Mouse (Mus musculus): Measurements from ENCODE around the gene Mblac2. TPM values are rescaled to one million over a fixed set of nuclear protein-coding genes. Genes with fewer than 3 reads are reported as not detected.
A peak's percentile ranks its signal among the peaks of the same experiment; 100 is the strongest.

The Mblac2 gene
- polyA plus RNA-seq, 1 experiment from 2014 or later, result 8.9 TPM

DNA sequence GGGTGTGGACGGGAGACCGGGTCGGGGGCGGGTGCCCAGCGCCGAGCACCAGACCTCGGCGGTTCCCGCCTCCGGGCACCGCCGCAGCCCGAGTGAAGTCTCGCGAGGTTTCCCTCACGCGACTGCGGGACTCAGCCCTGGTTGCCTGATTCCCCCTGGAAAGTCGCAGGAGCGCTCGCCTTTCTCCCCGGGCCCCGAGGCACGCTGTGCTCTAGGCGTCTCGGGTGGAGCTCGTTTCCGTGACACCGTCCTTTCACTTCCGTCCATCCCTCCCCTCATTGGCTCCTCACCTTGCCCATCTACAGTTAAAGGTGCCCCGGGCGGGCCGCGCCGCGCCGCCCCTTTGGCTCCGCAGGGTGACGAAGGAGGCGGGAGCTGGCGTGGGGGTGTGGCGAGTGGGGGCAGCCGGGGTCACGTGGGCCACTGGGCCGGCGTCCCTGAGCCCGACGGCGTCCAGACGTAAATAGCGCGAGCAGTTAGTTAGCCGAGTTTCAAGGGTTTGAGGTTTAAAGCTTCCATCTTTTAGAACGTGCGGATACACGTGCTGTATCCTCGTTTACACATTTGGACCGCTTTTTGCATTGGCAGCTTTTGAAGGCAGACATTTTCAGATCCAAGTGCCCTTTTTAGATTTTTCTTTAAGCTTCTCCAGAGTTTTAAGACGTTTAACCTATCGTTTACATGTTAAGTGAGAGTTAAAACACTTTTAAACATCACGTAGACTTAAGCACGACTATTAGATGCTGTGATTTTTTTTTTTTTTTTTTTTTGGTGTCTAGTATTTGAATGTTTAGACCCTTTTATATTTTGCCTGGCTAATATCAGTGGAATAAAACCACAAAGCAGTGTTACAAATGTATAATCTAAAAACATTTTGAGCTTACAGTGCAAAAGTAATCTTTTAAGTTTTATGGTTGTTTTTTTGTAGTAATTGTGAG lies 72.5 kb downstream of the Mblac2 start:
- WGBS, result 1% methylated on average over 58 of the region's 62 CpGs
- peaks cover 12% of the 10 kb centered on the region for H3K4me1 ChIP-seq

DNA sequence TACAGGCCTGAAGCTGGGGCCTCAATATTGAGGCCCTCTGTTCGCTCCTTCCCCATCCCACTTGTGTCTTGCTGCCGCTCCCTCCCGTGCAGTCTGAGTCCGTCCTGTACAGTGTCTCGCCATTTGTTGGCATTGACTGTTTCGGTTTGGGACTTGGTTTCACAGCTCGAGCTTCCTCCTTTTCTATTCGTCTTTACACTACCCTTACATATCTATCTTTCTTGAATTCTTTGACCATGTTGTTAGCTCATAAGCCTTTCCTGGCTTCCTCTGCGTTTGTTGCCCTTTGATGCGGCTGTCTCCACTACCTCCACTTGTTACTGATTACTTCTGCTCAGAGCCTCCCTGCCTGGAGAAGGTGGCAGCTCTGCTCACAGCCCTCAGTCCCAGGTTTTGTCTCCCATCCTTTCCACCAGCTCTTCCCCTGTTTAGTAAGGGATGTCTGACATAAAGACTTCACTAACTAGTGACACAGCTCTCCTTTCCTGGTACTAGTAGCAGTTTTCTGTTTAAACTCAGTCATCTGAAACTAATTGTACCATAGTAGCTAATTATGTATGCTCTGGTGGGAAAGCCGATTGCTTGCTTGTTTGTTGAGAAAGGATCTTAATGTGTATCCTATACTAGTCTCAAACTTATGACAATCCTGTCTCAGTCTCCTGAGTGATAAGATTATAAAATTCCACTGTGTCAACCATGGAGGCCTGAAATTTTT lies 74.8 kb downstream of the Mblac2 start:
- no peaks in the 10 kb centered on the region for H3K27me3 ChIP-seq
- H3K4me1 ChIP-seq, result peaks cover 12% of the 10 kb centered on the region
- 80% methylated on average over 11 of the region's 11 CpGs for WGBS
- no peak overlapping the region for H3K27ac ChIP-seq
- H3K36me3 ChIP-seq, result peaks cover 31% of the 10 kb centered on the region
- H3K9me3 ChIP-seq, result no peaks in the 10 kb centered on the region
- H3K4me2 ChIP-seq (replicated peaks), result no peak overlapping the region
- H3K4me3 ChIP-seq, result no peak overlapping the region
- no peak for ATAC-seq (ENCODE audit: low FRiP score, low read depth)
- H3K9ac ChIP-seq, result no peak overlapping the region

More for the DNA sequence above, 72.5 kb downstream of the Mblac2 start:
- peak; percentile 99 for ATAC-seq (ENCODE audit: low FRiP score, low read depth)
- no peaks in the 10 kb centered on the region for H3K9me3 ChIP-seq
- H3K36me3 ChIP-seq, result peaks cover 16% of the 10 kb centered on the region
- H3K4me2 ChIP-seq (replicated peaks), result peak overlapping the region; percentile 70
- H3K27me3 ChIP-seq, result no peaks in the 10 kb centered on the region
- H3K9ac ChIP-seq, result peak overlapping the region; percentile 87
- H3K4me3 ChIP-seq, result peak overlapping the region; percentile 69
- H3K27ac ChIP-seq, result peak overlapping the region; percentile 99

DNA sequence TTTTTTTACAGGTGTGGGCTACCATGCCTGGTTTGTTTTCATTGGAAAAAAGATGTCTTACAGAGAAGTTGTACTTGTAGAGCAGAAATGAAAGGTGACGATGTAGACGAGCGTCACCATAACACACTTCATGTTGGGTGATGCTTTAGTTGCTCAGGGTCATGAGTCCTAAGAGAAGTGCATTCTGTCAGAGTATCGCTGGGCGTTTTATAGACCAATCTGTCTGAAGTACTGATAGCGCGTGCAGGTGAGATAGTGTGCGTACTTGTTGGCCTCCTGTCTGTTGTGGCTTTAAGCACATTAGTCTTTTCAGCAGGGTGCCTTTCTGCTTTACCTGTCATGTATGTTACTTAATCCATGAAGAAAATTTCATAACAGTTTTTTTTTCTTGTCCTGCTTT lies 79.0 kb downstream of the Mblac2 start:
- ATAC-seq (ENCODE audit: low FRiP score, low read depth), result no peak
- peaks cover 42% of the 10 kb centered on the region for H3K36me3 ChIP-seq

DNA sequence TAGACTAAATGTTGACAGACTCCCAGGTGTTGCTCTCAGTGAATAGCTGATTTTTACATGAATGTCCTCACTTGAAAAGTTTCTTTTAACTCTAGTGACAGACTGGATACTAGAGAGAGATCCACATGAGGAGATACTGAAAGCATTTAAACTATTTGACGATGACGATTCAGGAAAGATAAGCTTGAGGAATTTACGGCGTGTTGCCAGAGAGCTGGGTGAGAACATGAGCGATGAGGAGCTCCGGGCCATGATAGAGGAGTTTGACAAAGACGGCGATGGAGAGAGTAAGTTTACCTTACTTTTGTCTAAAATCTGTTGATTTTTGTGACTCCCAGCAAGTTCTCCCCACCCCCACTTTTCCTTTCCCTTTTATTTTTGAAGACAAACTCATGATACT lies 80.7 kb downstream of the Mblac2 start:
- Histone ChIP-seq H3K27ac (no peak overlapping the region), H3K27me3 (no peaks in the 10 kb centered on the region), H3K4me3 (no peak overlapping the region), H3K4me1 (no peaks in the 10 kb centered on the region), H3K36me3 (peaks cover 43% of the 10 kb centered on the region), H3K9ac (no peak overlapping the region), H3K4me2 (replicated peaks) (no peak overlapping the region), H3K9me3 (no peaks in the 10 kb centered on the region)
- WGBS, result 62% methylated on average over 8 of the region's 8 CpGs
- 0 out of 2 replicates have a peak, but pooled peaks have one; percentile 19 for ATAC-seq (ENCODE audit: low FRiP score, low read depth)

More for the DNA sequence above, 79.0 kb downstream of the Mblac2 start:
- no peak overlapping the region for H3K4me2 ChIP-seq (replicated peaks)
- WGBS, result 94% methylated on average over 8 of the region's 8 CpGs
- peaks cover under 1% of the 10 kb centered on the region for H3K4me1 ChIP-seq
- no peaks in the 10 kb centered on the region for H3K9me3 ChIP-seq
- H3K27ac ChIP-seq, result no peak overlapping the region
- H3K27me3 ChIP-seq, result no peaks in the 10 kb centered on the region
- H3K9ac ChIP-seq, result no peak overlapping the region
- no peak overlapping the region for H3K4me3 ChIP-seq

DNA sequence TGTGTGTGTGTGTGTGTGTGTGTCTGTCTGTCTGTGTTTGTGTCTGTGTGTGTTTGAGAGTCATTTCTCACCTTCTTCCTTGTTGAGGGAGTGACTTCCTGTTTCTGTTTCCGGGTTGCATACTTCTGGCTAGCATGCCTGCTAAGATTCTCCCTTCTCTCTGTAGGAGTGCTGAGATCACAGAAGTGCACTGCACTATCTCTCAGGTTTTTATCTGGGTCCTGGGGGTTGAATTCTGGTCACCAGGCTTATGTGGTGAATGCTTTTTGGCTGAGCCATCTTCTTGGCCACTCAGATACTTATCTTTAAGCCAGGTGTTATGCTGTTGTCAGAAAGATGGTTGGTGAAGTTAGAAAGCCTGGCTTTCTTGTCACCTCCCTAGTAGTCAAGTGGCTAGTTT lies 82.7 kb downstream of the Mblac2 start:
- 53% methylated on average over 1 of the region's 1 CpGs for WGBS
- Histone ChIP-seq H3K9me3 (no peaks in the 10 kb centered on the region), H3K27me3 (no peaks in the 10 kb centered on the region), H3K9ac (no peak overlapping the region), H3K36me3 (peaks cover 29% of the 10 kb centered on the region), H3K27ac (no peak overlapping the region), H3K4me3 (no peak overlapping the region), H3K4me1 (no peaks in the 10 kb centered on the region), H3K4me2 (replicated peaks) (no peak overlapping the region)
- ATAC-seq (ENCODE audit: low FRiP score, low read depth), result no peak

DNA sequence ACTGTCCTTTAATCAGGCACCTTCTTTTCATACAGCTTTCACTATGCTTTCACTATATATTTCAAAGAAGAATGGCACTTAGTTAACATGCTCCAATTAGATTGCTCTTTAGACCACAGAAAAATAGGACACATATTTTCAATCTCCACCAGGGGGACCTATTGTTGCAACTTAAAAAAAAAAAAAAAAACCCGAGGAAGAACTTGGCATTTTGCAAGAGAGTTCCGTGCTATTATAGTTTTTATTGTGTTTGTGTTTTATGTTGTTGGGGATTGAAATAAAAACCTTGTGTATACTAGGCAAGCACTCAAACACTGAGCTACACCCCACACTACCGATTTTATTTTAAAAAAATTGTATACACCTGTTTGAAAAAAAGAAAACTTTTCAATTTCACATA lies 90.0 kb downstream of the Mblac2 start:
- no peaks in the 10 kb centered on the region for H3K4me1 ChIP-seq
- no peak overlapping the region for H3K27ac ChIP-seq
- no peak overlapping the region for H3K9ac ChIP-seq
- WGBS, result 34% methylated on average over 3 of the region's 3 CpGs
- no peaks in the 10 kb centered on the region for H3K9me3 ChIP-seq
- H3K4me2 ChIP-seq (replicated peaks), result no peak overlapping the region
- ATAC-seq (ENCODE audit: low FRiP score, low read depth), result no peak
- H3K36me3 ChIP-seq, result peaks cover 3% of the 10 kb centered on the region
- H3K4me3 ChIP-seq, result no peak overlapping the region
- no peaks in the 10 kb centered on the region for H3K27me3 ChIP-seq

Other genes starting within 250 kb of the Mblac2 start
- 0.89 TPM in 2 replicates for gene Adgrv1, start 78.2 kb upstream of the Mblac2 start, polyA plus RNA-seq (2015; fragmentation: Nextera tagmentation; extraction: Ambion mirVana)
- 29.5 and 31.2 TPM in 2 replicates for gene Lysmd3, start 53.7 kb upstream of the Mblac2 start, polyA plus RNA-seq (2015; fragmentation: Nextera tagmentation; extraction: Ambion mirVana)
- gene Polr3g, start 328 bp upstream of the Mblac2 start, polyA plus RNA-seq (2015; fragmentation: Nextera tagmentation; extraction: Ambion mirVana), result 18.4 and 18.9 TPM in 2 replicates
- 209 and 235 TPM in 2 replicates for gene Cetn3, start 71.7 kb downstream of the Mblac2 start, polyA plus RNA-seq (2015; fragmentation: Nextera tagmentation; extraction: Ambion mirVana)

Data from limb, embryonic 13.5 days (tissue).